Mouse (Mus musculus) ES-Bruce4 (cell line): ENCODE measurements at regions not wholly inside any gene's neighbourhood (a gene's known extent, or its start where the extent isn't known, plus 50 kb on each side); places are given as distances from the start of the nearest gene placed in this dataset.

Source experiments
- H3K27ac ChIP-seq: 2 replicates; pipeline ENCODE4 v1.5.1; 2012; ENCODE audit warnings: low read length, inconsistent platforms; ENCODE audit not compliant: insufficient read depth
- H3K27me3 ChIP-seq: 2 replicates; pipeline ENCODE4 v1.6.1; 2012; ENCODE audit warnings: mild to moderate bottlenecking, low read length, inconsistent platforms; ENCODE audit not compliant: control insufficient read depth, poor library complexity, insufficient read depth, severe bottlenecking
- H3K36me3 ChIP-seq: 2 replicates; pipeline ENCODE4 v1.6.1; 2012; ENCODE audit warnings: inconsistent platforms, mild to moderate bottlenecking, low read length, moderate library complexity; ENCODE audit not compliant: control insufficient read depth, poor library complexity, insufficient read depth, severe bottlenecking
- H3K4me1 ChIP-seq: one replicate; pipeline ENCODE4 v1.8.1; 2011; ENCODE audit warnings: low read length; ENCODE audit not compliant: control insufficient read depth, insufficient read depth
- H3K4me3 ChIP-seq: 2 replicates; pipeline ENCODE4 v1.5.1; 2011; ENCODE audit warnings: low read depth, mild to moderate bottlenecking, low read length
- H3K9ac ChIP-seq: 2 replicates; pipeline ENCODE4 v1.6.1; 2012; ENCODE audit warnings: low read depth, mild to moderate bottlenecking, inconsistent platforms; ENCODE audit not compliant: poor library complexity, severe bottlenecking
- H3K9me3 ChIP-seq: replicated peaks from 2 replicates; pipeline ENCODE4 v1.6.1; 2012; ENCODE audit warnings: mild to moderate bottlenecking, low read length, inconsistent platforms; ENCODE audit not compliant: control insufficient read depth, poor library complexity, insufficient read depth, severe bottlenecking
- CTCF ChIP-seq: IDR thresholded peaks from one replicate; pipeline ENCODE4 v1.8.1; 2011; ENCODE audit warnings: low read depth, low read length
- EP300 ChIP-seq: IDR thresholded peaks from 2 replicates; pipeline ENCODE4 v1.6.1; 2011; ENCODE audit warnings: low read depth, low read length; ENCODE audit not compliant: insufficient read depth
- POLR2A ChIP-seq: IDR thresholded peaks from one replicate; pipeline ENCODE4 v1.8.1; 2011; ENCODE audit warnings: low read length; ENCODE audit not compliant: insufficient read depth

DNA sequence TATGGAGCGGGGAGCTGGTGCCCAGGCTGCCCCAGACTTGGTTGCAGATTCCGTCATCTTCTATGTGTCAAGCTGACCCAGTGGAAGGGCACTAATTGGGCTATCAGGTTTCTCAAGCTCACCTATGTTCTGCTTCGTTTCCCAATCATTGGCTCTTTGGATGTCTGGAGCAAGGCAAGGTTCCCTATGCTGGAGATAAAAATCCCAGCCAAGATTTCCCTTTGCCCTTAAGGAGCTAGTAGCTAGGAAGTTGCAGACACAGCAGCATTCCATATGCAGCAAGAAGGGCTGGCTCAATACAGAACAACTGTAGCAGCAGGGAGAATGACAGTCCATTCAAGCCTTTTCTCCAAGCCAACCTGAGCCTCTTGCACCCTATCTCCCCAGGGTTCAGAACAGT lies 159.2 kb upstream of the Zfp706 start:
- Histone ChIP-seq H3K4me1 (peaks cover 5% of the 10 kb centered on the region), H3K27ac (no peak overlapping the region), H3K9me3 (no peaks in the 10 kb centered on the region), H3K9ac (no peak overlapping the region), H3K27me3 (no peaks in the 10 kb centered on the region), H3K4me3 (no peak overlapping the region), H3K36me3 (no peaks in the 10 kb centered on the region)
- TF ChIP-seq POLR2A (no peak), CTCF (no peak), EP300 (no peak)

DNA sequence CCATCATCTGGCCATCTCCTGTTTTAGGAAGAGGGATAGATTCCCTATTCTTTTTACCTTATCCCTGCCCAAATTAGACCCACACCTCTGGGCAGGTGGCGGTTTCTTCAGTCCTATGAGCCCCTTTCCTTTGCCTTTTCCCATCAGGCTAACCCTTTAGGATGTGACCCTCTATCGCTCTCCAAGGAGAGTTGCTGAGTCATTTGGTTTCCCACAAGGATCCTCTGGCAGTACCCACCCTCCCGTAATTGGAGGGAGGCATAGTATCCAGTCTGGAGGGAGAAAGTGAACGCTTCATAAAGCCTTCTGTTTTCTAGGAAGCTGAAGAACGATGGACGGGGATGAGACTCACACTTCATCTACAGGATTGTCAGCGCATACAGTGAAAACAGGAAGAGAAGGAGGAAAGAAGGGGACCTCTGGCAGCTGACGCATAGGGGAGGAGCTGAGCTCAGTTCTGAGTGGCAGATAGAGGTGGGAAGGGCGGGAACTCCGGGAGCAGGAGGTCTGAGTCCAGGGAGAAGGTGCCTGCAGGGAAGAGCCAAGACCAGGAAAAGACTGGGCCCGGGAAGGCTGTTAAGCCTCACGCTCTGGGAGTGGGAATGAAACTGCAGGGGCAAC lies 158.4 kb upstream of the Zfp706 start:
- Histone ChIP-seq H3K4me1 (peaks cover 5% of the 10 kb centered on the region), H3K36me3 (no peaks in the 10 kb centered on the region), H3K9me3 (no peaks in the 10 kb centered on the region), H3K4me3 (peak overlapping the region; percentile 22), H3K9ac (no peak overlapping the region), H3K27me3 (no peaks in the 10 kb centered on the region), H3K27ac (peak overlapping the region; percentile 22; the same call in 1 of the 2 replicates)
- TF ChIP-seq CTCF: no peak
- TF ChIP-seq POLR2A: no peak
- TF ChIP-seq EP300: no peak

DNA sequence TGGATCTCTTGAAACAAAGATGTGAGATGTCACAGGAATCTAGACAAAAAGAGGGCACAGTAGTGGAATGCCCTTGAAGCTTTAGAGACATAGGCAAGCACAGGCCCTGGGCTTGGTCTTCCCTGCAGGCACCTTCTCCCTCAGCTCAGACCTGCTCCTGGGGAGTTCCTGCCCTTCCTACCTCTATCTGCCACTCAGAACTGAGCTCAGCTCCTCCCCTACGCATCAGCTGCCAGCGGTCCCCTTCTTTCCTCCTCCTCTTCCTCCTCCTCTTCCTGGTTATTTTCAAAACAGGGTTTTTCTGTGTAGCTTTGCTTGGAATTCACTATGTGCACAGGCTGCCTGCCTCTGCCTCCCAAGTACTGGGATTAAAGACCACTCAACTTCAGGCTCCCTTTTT lies 157.6 kb upstream of the Zfp706 start:
- H3K27ac ChIP-seq: no peak overlapping the region
- no peak overlapping the region for H3K4me3 ChIP-seq
- H3K27me3 ChIP-seq: no peaks in the 10 kb centered on the region
- no peak for TF ChIP-seq CTCF
- no peak for TF ChIP-seq EP300
- TF ChIP-seq POLR2A: no peak
- no peaks in the 10 kb centered on the region for H3K36me3 ChIP-seq
- H3K9ac ChIP-seq: no peak overlapping the region
- peaks cover 5% of the 10 kb centered on the region for H3K4me1 ChIP-seq
- no peaks in the 10 kb centered on the region for H3K9me3 ChIP-seq

DNA sequence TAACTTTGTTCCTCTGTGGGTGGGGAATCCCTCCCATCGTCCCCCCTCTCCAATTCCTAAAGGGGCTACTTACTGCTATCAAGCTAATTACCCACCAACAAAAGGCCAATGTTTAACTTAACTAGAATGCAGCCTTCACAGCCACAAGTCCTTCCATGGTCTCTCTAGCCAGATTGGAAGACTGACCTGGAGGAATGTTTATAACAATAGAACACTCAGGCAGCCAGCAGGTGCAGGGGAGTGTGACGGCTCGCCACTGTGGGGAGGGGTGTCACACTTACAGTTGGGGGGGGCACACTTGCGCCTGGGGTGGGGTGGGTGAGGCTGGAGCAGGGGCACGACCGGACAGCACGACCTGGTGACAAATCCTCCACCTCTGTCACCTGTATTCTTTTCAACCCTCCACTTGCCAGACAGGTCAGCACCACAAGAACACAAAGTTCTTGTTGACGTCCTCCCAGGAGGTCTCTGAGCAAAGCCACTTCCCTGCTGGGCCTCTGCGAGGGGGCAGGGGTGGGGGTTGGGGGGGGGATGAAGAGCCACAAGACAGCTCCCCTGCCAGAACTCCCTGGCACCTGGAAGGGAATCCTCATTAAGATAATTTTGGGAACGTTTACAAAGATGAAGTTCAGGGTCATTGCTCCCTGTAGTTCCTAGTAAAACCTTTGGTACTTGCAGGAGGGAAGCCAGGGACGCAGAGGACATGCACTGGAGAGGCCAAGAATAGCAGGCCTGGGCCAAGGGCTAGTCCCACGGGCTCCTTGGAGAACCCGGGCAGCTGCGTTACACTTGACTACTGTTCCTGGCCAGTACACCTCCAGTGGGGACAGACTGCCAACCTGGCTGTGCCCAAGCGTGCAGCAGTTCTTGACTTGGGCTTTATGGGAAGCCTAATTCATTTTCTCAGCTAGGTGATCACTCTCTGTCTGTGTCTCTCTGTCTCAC lies 156.9 kb upstream of the Zfp706 start:
- H3K27ac ChIP-seq: no peak overlapping the region
- H3K27me3 ChIP-seq: no peaks in the 10 kb centered on the region
- no peak overlapping the region for H3K4me3 ChIP-seq
- TF ChIP-seq POLR2A (no peak), EP300 (peak; percentile 71; the same call in 1 of the 2 replicates), CTCF (no peak)
- H3K4me1 ChIP-seq: peaks cover 5% of the 10 kb centered on the region
- H3K36me3 ChIP-seq: no peaks in the 10 kb centered on the region
- H3K9me3 ChIP-seq: no peaks in the 10 kb centered on the region
- H3K9ac ChIP-seq: no peak overlapping the region

DNA sequence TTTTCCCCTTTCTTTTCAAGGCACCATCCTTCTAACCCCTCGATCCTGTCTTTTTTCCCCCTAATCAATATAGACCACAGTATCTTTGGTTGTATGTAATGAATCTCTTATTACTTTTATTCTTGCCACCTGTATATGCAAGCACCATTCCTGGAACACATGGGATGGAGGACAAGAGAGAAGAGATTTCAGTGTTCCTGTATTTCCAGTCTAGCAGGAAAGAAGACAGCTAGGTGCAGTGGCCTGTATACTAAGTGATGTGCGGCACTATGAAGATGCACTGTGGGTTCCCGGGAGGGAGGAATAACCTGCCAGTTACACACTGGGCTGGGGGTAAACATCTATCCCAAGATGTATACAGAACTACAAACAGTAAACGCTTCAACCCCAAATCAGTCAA lies 152.4 kb upstream of the Zfp706 start:
- TF ChIP-seq CTCF: no peak
- no peak for TF ChIP-seq POLR2A
- TF ChIP-seq EP300: no peak
- Histone ChIP-seq H3K9ac (no peak overlapping the region), H3K27ac (no peak overlapping the region), H3K9me3 (no peaks in the 10 kb centered on the region), H3K4me3 (no peak overlapping the region), H3K27me3 (no peaks in the 10 kb centered on the region), H3K4me1 (peaks cover 3% of the 10 kb centered on the region), H3K36me3 (no peaks in the 10 kb centered on the region)

DNA sequence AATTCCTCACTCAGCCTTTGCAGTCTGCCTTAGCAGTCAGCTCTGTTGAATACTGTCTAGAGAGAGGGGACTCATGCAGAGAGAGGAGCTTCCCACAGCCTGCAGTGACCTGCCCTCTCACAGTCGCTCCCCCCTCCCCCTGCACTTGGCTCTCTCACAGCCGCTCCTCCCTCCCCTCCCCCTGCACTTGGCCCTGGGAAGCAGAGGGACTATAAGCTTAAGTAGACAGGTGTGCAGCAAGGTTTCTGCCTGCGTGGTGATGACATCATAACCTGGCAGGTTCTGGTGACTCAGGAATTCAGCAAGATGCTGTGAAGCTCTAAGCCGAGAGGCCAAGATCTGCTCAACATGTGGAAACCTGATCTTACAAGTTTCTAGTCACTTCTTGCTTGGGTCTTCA lies 151.8 kb upstream of the Zfp706 start:
- no peak overlapping the region for H3K4me3 ChIP-seq
- no peaks in the 10 kb centered on the region for H3K36me3 ChIP-seq
- TF ChIP-seq POLR2A (no peak), EP300 (no peak), CTCF (no peak)
- no peaks in the 10 kb centered on the region for H3K27me3 ChIP-seq
- H3K4me1 ChIP-seq: no peaks in the 10 kb centered on the region
- no peak overlapping the region for H3K9ac ChIP-seq
- H3K9me3 ChIP-seq: no peaks in the 10 kb centered on the region
- no peak overlapping the region for H3K27ac ChIP-seq
